Mouse (Mus musculus) heart, adult 2 months (tissue): Measurements from ENCODE around the gene Cldn19. TPM values are rescaled to one million over a fixed set of nuclear protein-coding genes. Genes with fewer than 3 reads are reported as not detected.
A peak's percentile ranks its signal among the peaks of the same experiment; 100 is the strongest.

ENCODE experiments used
- DNase-seq, 2 experiments: peaks; one replicate each; pipeline ENCODE4 v3.0.0; 2021
- H3K27ac ChIP-seq: fragments of 200-600 bp; 2 replicates; pipeline ENCODE4 v1.8.1; 2022
- H3K27me3 ChIP-seq: fragments of 200-500 bp; 2 replicates; pipeline ENCODE4 v1.6.1; 2012; ENCODE audit warnings: mild to moderate bottlenecking, low read length, inconsistent platforms, mixed read lengths; ENCODE audit not compliant: control insufficient read depth, insufficient read depth
- H3K36me3 ChIP-seq: fragments of 200-500 bp; 2 replicates; pipeline ENCODE4 v1.6.1; 2012; ENCODE audit warnings: low read length, inconsistent platforms; ENCODE audit not compliant: control insufficient read depth, insufficient read depth
- H3K4me1 ChIP-seq: fragments of 200-500 bp; 2 replicates; pipeline ENCODE4 v1.6.1; 2011; ENCODE audit warnings: low read length; ENCODE audit not compliant: control insufficient read depth, insufficient read depth
- H3K4me3 ChIP-seq: fragments of 200-600 bp; 2 replicates; pipeline ENCODE4 v1.8.1; 2022
- H3K79me2 ChIP-seq: fragments of 200-500 bp; replicated peaks from 2 replicates; pipeline ENCODE4 v1.6.1; 2012; ENCODE audit warnings: mild to moderate bottlenecking, inconsistent platforms, low read length, moderate library complexity, mixed read lengths; ENCODE audit not compliant: control insufficient read depth, insufficient read depth
- H3K9ac ChIP-seq: fragments of 200-500 bp; 2 replicates; pipeline ENCODE4 v1.6.1; 2012; ENCODE audit warnings: low read depth, mild to moderate bottlenecking, control low read depth, inconsistent platforms, low read length, mixed read lengths
- CTCF ChIP-seq: fragments of 200-600 bp; IDR thresholded peaks from 2 replicates; pipeline ENCODE4 v1.8.1; 2022; ENCODE audit warnings: antibody characterized with exemption, mild to moderate bottlenecking, moderate library complexity
- EP300 ChIP-seq: fragments of 200-500 bp; IDR thresholded peaks from 2 replicates; pipeline ENCODE4 v1.6.1; 2011; ENCODE audit warnings: low read depth, low read length, control low read depth; ENCODE audit not compliant: insufficient read depth
- POLR2A ChIP-seq: fragments of 200-500 bp; IDR thresholded peaks from 2 replicates; pipeline ENCODE4 v1.6.1; 2011; ENCODE audit warnings: mild to moderate bottlenecking, low read depth, low read length, control low read depth; ENCODE audit not compliant: insufficient read depth
- WGBS: fragments of 180-500 bp; shearing (Covaris S2); methylation state at CpG from one replicate; pipeline ENCODE4 v1.1.7; 2018; 5-methylcytosine and 5-hydroxymethylcytosine counted together
- intact Hi-C: fragments of 180-260 bp; cut with DNase I; formaldehyde crosslinking; loops from one replicate; pipeline ENCODE4 v1.15.1; 2025
- polyA plus RNA-seq: library from polyadenylated mRNA; depleted of rRNA; stranded (reverse); fragments of >200 nt; gene quantifications from 2 replicates; pipeline ENCODE4 v1.2.3, GENCODE M21; 2012
- total RNA-seq, 2 experiments: library from RNA; stranded (reverse); gene quantifications; 2 replicates each; pipeline ENCODE4 v1.2.3; 2021

The Cldn19 gene
- total and polyA plus RNA-seq, 3 experiments, result 0.37 TPM; not detected in 2

DNA sequence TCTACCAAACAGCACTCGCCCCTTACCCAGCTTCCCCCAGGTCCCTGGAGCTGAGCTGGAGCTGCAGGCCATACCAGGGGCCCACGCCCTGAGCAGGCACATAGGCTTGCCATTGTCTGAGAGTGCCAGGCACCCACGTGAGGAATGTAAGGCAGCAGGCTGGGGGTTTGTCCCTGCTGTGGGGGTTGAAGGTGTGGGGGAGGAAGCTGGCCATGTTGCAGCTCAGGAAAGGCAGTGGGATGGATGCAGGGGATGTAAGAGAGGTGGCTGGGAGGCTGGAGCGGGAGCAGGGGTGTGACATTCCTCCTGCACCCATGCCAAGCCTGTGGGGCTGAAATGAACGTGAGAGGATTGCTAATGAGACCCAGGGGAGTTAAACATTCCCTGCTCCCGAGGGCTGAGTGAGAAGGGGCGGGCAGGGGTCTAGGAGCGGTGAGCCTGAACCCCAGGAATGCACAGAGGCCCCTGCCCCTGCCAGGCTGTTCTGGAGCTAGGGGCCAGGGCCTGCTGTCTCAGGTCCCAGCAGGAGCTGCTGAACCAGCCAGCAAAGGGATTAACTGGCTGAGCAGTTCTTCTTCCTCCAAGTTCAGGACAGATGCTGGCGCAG is 1.1 kb upstream of the Cldn19 start:
- DNase-seq, result no peak
- Histone ChIP-seq H3K9ac (no peak overlapping the region), H3K4me1 (peaks cover 1% of the 10 kb centered on the region; the same call in 1 of the 2 replicates), H3K4me3 (no peak overlapping the region), H3K27me3 (no peaks in the 10 kb centered on the region), H3K27ac (no peak overlapping the region), H3K36me3 (no peaks in the 10 kb centered on the region), H3K79me2 (no peaks in the 10 kb centered on the region)
- intact Hi-C loops, result loop anchor here (10.0 kb wide), 1 partner anchor 571 kb away; no protein-coding TSS in a partner anchor
- TF ChIP-seq POLR2A, result no peak
- no peak for TF ChIP-seq CTCF
- 63% methylated on average over 9 of the region's 9 CpGs for WGBS

DNA sequence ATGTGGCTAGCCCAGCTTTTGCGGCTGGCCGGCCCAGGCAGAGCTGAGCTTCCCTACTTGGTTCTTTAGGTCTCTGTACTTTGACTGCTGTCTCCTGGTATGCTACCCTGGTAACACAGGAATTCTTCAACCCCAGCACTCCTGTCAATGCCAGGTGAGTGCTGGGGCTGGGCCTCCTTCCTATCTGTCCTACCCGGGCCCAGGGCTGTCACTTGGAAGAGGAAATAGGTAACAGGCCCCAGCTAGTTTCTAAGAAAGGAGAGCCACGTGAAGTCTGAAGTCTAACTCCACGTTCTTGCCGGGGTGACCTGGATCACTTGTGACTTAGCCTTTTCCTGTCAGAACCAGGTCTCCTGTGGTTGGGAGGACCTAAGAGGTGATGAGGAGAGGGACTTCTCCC is 1.9 kb downstream of the Cldn19 start:
- TF ChIP-seq CTCF (no peak), POLR2A (no peak), EP300 (no peak)
- Histone ChIP-seq H3K36me3 (no peaks in the 10 kb centered on the region), H3K9ac (no peak overlapping the region), H3K27me3 (no peaks in the 10 kb centered on the region), H3K4me1 (peaks cover 10% of the 10 kb centered on the region), H3K4me3 (no peak overlapping the region), H3K79me2 (no peaks in the 10 kb centered on the region), H3K27ac (0 out of 2 replicates have a peak overlapping the region, but pooled peaks have one; percentile 3)
- intact Hi-C loops, result loop anchor here (10.0 kb wide), 1 partner anchor 568 kb away; no protein-coding TSS in a partner anchor
- 71% methylated on average over 6 of the region's 6 CpGs for WGBS
- DNase-seq, result no peak

DNA sequence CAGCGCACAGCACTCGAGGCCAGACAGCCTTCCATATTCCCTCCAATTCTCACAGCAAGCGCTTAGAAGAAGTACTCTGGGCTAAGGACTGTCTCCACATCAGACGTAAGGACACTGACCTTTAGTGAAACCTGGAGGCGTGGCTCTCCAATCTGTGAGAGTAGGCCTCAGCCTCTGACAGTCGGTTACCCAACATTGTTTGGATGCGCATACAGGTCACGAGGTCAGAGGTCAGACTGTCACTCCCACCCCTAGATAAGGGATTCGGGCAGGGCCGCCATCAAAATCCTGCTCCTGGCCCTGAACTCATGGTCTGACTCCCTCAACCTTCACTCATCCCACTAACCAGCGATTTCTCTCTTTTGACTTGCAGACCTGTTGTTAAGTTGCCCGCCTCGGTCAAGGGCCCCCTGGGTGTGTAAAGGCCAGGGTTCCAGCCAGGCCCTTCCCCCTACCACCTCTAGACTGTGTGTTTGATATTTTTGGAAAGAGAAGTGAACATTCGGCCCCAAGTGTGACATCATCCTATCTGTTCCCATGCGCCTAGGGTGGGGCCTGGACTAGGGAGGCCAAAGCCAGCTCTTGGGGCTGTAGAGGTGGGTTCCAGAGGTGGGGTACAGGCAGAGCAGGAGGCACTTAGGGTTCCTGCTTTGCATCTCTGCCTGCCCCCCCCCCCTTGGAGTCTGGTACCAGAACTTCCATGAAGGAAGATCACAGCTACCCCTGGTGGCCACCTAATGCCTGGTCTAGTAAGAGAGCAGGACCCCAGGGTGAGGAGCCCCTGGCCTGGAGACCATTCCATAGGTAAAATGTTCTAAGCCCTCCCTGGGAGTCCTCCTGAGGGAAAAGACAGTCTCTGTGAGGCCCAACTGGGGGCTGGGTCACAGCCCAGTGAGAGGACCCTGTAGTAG is 4.4 kb downstream of the Cldn19 start:
- no peak for DNase-seq
- H3K27ac ChIP-seq, result peak overlapping the region; percentile 84; the same call in 1 of the 2 replicates
- TF ChIP-seq EP300, result no peak
- TF ChIP-seq CTCF, result peak; percentile 27
- no peaks in the 10 kb centered on the region for H3K79me2 ChIP-seq
- no peak overlapping the region for H3K9ac ChIP-seq
- peaks cover 16% of the 10 kb centered on the region for H3K4me1 ChIP-seq
- intact Hi-C loops, result loop anchor here (10.0 kb wide), 1 partner anchor 565 kb away; no protein-coding TSS in a partner anchor
- H3K36me3 ChIP-seq, result peaks cover 6% of the 10 kb centered on the region; the same call in 1 of the 2 replicates
- no peak overlapping the region for H3K4me3 ChIP-seq
- 83% methylated on average over 15 of the region's 15 CpGs for WGBS
- H3K27me3 ChIP-seq, result no peaks in the 10 kb centered on the region

DNA sequence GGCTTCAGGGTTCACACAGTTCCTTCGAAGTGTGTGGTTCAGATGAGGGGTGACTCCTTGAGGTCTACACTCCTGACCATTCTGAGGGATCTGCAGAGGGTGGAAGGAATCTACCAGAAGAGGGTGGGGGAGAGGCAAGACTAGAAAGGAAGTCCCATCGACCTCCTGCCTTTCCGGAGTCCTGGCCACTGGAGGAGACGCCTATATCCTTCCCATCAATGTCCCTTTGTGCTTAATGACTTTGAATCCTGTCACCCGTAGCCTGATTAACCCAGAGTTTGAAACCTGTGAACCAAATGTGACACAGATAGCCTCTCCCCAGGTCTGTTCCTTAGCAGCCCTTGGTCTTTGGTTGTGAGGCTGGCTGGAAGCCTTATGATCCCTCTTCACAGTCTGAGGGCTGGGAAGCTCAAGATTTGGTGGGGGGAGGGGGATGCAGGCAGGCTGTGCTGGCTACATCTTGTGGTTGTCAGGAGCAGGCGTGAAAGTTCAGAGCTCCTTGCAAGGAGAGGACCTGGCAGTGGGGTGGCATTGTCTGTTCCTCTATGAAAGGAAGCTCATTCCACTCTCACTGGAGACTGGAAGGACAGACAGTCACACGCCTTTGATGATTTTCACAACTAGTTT is 6.0 kb downstream of the Cldn19 start:
- peak overlapping the region; percentile 84 for H3K27ac ChIP-seq
- intact Hi-C loops, result loop anchor here (1.0 kb wide), 1 partner anchor 14 kb away; no protein-coding TSS in a partner anchor

DNA sequence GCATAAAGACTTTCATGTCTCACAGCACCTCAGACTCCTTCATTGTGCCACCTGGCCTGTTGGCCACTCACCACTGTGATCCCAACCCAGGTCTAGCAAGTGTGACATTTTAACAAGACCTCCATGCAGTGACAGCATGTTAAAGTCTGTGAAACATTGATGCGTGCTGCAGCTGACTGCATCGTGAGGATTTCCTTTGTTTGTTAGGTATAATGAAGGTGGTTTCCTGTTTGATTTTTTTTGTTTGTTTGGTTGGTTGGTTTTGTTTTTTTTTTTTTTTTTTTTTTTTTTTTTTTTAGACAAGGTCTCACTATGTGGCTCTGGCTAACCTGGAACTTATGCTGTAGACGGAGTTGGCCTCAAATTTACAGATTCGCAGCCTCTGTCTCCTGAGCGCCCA is 7.3 kb downstream of the Cldn19 start:
- Histone ChIP-seq H3K27me3 (no peaks in the 10 kb centered on the region), H3K4me1 (peaks cover 18% of the 10 kb centered on the region), H3K79me2 (no peaks in the 10 kb centered on the region), H3K36me3 (peaks cover 6% of the 10 kb centered on the region; the same call in 1 of the 2 replicates), H3K9ac (no peak overlapping the region), H3K4me3 (no peak overlapping the region), H3K27ac (peak overlapping the region; percentile 84)
- no peak for DNase-seq
- WGBS, result 71% methylated on average over 5 of the region's 5 CpGs
- intact Hi-C loops, result no loop called here
- TF ChIP-seq POLR2A, result peak; percentile 45; the same call in 1 of the 2 replicates
- no peak for TF ChIP-seq CTCF

More for the DNA sequence above, 6.0 kb downstream of the Cldn19 start:
- peak in 1 of 2 experiments; percentile 40 for DNase-seq
- Histone ChIP-seq H3K4me3 (no peak overlapping the region), H3K27me3 (no peaks in the 10 kb centered on the region), H3K36me3 (peaks cover 6% of the 10 kb centered on the region; the same call in 1 of the 2 replicates), H3K79me2 (no peaks in the 10 kb centered on the region), H3K4me1 (peaks cover 16% of the 10 kb centered on the region), H3K9ac (no peak overlapping the region)
- peak; percentile 53; the same call in 1 of the 2 replicates for TF ChIP-seq POLR2A
- TF ChIP-seq CTCF, result no peak
- TF ChIP-seq EP300, result peak; percentile 93
- WGBS, result 35% methylated on average over 7 of the region's 7 CpGs
